Mouse (Mus musculus): ENCODE results near the gene Chmp6. TPM values are rescaled to one million over a fixed set of nuclear protein-coding genes. Genes with fewer than 3 reads are reported as not detected.

Chmp6 gene
- polyA plus RNA-seq, 2 experiments, result 15.2 to 25.2 TPM

GRCm38 (mm10) chr11:119883646-119884045 lies 29.6 kb upstream of the Chmp6 start:
- no peaks in the 10 kb centered on the region for H3K36me3 ChIP-seq (replicated peaks; ENCODE audit: control insufficient read depth, insufficient read depth, low read depth)
- H3K27me3 ChIP-seq (ENCODE audit: control insufficient read depth, insufficient read depth, low read length), result no peaks in the 10 kb centered on the region
- WGBS (ENCODE audit: insufficient replicate concordance), result 62% methylated on average over 2 of the region's 2 CpGs
- ATAC-seq (ENCODE audit: insufficient read depth) (no peak), DNase-seq (ENCODE audit: low read depth in 3 of 3, low spot score in 3 of 3) (no peak)
- no peaks in the 10 kb centered on the region for H3K4me1 ChIP-seq (replicated peaks; ENCODE audit: control insufficient read depth in 2 of 2, insufficient read depth in 2 of 2, low read length in 1 of 2)
- TF ChIP-seq CTCF (IDR thresholded peaks at IDR 0.05; ENCODE audit: low read depth) (no peak), EP300 (IDR thresholded peaks at IDR 0.05; ENCODE audit: low read depth) (no peak)
- H3K4me3 ChIP-seq (ENCODE audit: insufficient read depth in 1 of 2, low read depth in 2 of 2, low read length in 2 of 2), result no peak overlapping the region
- H3K27ac ChIP-seq, result no peak overlapping the region
- H3K4me2 ChIP-seq (ENCODE audit: low read depth), result no peak overlapping the region
- H3K9me3 ChIP-seq (ENCODE audit: control insufficient read depth, low read length), result no peaks in the 10 kb centered on the region
- H3K9ac ChIP-seq (replicated peaks), result no peak overlapping the region

- Histone ChIP-seq H3K9me3 (ENCODE audit: control insufficient read depth, low read length) (no peaks in the 10 kb centered on the region), H3K9ac (replicated peaks) (no peak overlapping the region), H3K36me3 (replicated peaks; ENCODE audit: control insufficient read depth, insufficient read depth, low read depth) (no peaks in the 10 kb centered on the region), H3K4me2 (ENCODE audit: low read depth) (no peak overlapping the region), H3K27me3 (ENCODE audit: control insufficient read depth, insufficient read depth, low read length) (no peaks in the 10 kb centered on the region), H3K27ac (no peak overlapping the region), H3K4me3 (ENCODE audit: insufficient read depth in 1 of 2, low read depth in 2 of 2, low read length in 2 of 2) (no peak overlapping the region), H3K4me1 (replicated peaks; ENCODE audit: control insufficient read depth in 2 of 2, insufficient read depth in 2 of 2, low read length in 1 of 2) (no peaks in the 10 kb centered on the region)
- no peak for ATAC-seq (ENCODE audit: insufficient read depth)
- DNase-seq (ENCODE audit: low read depth in 3 of 3, low spot score in 3 of 3), result no peak
- WGBS (ENCODE audit: insufficient replicate concordance), result 63% methylated on average over 3 of the region's 3 CpGs
- TF ChIP-seq EP300 (IDR thresholded peaks at IDR 0.05; ENCODE audit: low read depth) (no peak), CTCF (IDR thresholded peaks at IDR 0.05; ENCODE audit: low read depth) (no peak)
Measured at GRCm38 (mm10) chr11:119889966-119890365, 23.3 kb upstream of the Chmp6 start.

- Histone ChIP-seq H3K27me3 (ENCODE audit: control insufficient read depth, insufficient read depth, low read length) (no peaks in the 10 kb centered on the region), H3K4me3 (ENCODE audit: insufficient read depth in 1 of 2, low read depth in 2 of 2, low read length in 2 of 2) (no peak overlapping the region), H3K27ac (no peak overlapping the region), H3K9ac (replicated peaks) (no peak overlapping the region), H3K9me3 (ENCODE audit: control insufficient read depth, low read length) (no peaks in the 10 kb centered on the region), H3K36me3 (replicated peaks; ENCODE audit: control insufficient read depth, insufficient read depth, low read depth) (no peaks in the 10 kb centered on the region), H3K4me2 (ENCODE audit: low read depth) (no peak overlapping the region), H3K4me1 (replicated peaks; ENCODE audit: control insufficient read depth in 2 of 2, insufficient read depth in 2 of 2, low read length in 1 of 2) (no peaks in the 10 kb centered on the region)
- WGBS (ENCODE audit: insufficient replicate concordance), result 74% methylated on average over 7 of the region's 7 CpGs
- TF ChIP-seq CTCF (IDR thresholded peaks at IDR 0.05; ENCODE audit: low read depth) (no peak), EP300 (IDR thresholded peaks at IDR 0.05; ENCODE audit: low read depth) (no peak)
- no peak for ATAC-seq (ENCODE audit: insufficient read depth)
- no peak for DNase-seq (ENCODE audit: low read depth in 3 of 3, low spot score in 3 of 3)
Measured at GRCm38 (mm10) chr11:119891601-119892215, 21.5 kb upstream of the Chmp6 start.

- Histone ChIP-seq H3K9me3 (ENCODE audit: control insufficient read depth, low read length) (no peaks in the 10 kb centered on the region), H3K4me1 (replicated peaks; ENCODE audit: control insufficient read depth in 2 of 2, insufficient read depth in 2 of 2, low read length in 1 of 2) (no peaks in the 10 kb centered on the region), H3K9ac (replicated peaks) (no peak overlapping the region), H3K36me3 (replicated peaks; ENCODE audit: control insufficient read depth, insufficient read depth, low read depth) (no peaks in the 10 kb centered on the region), H3K27me3 (ENCODE audit: control insufficient read depth, insufficient read depth, low read length) (no peaks in the 10 kb centered on the region), H3K4me3 (ENCODE audit: insufficient read depth in 1 of 2, low read depth in 2 of 2, low read length in 2 of 2) (no peak overlapping the region), H3K4me2 (ENCODE audit: low read depth) (no peak overlapping the region), H3K27ac (no peak overlapping the region)
- DNase-seq (ENCODE audit: low read depth in 3 of 3, low spot score in 3 of 3) (no peak), ATAC-seq (ENCODE audit: insufficient read depth) (no peak)
- TF ChIP-seq CTCF (IDR thresholded peaks at IDR 0.05; ENCODE audit: low read depth) (no peak), EP300 (IDR thresholded peaks at IDR 0.05; ENCODE audit: low read depth) (no peak)
- WGBS (ENCODE audit: insufficient replicate concordance), result 72% methylated on average over 10 of the region's 10 CpGs
Measured at GRCm38 (mm10) chr11:119893667-119894236, 19.5 kb upstream of the Chmp6 start.

- Histone ChIP-seq H3K9ac (replicated peaks) (no peak overlapping the region), H3K4me3 (ENCODE audit: insufficient read depth in 1 of 2, low read depth in 2 of 2, low read length in 2 of 2) (no peak overlapping the region), H3K27me3 (ENCODE audit: control insufficient read depth, insufficient read depth, low read length) (no peaks in the 10 kb centered on the region), H3K36me3 (replicated peaks; ENCODE audit: control insufficient read depth, insufficient read depth, low read depth) (no peaks in the 10 kb centered on the region), H3K4me1 (replicated peaks; ENCODE audit: control insufficient read depth in 2 of 2, insufficient read depth in 2 of 2, low read length in 1 of 2) (no peaks in the 10 kb centered on the region), H3K4me2 (ENCODE audit: low read depth) (no peak overlapping the region), H3K9me3 (ENCODE audit: control insufficient read depth, low read length) (no peaks in the 10 kb centered on the region), H3K27ac (no peak overlapping the region)
- 47% methylated on average over 6 of the region's 6 CpGs for WGBS (ENCODE audit: insufficient replicate concordance)
- TF ChIP-seq CTCF (IDR thresholded peaks at IDR 0.05; ENCODE audit: low read depth) (no peak), EP300 (IDR thresholded peaks at IDR 0.05; ENCODE audit: low read depth) (no peak)
- no peak for DNase-seq (ENCODE audit: low read depth in 3 of 3, low spot score in 3 of 3)
- ATAC-seq (ENCODE audit: insufficient read depth), result no peak
Measured at GRCm38 (mm10) chr11:119894634-119895033, 18.6 kb upstream of the Chmp6 start.

Measured in liver, embryonic 14.5 days (tissue).